Mouse (Mus musculus) common myeloid progenitor, adult 5-6 weeks (primary cell): ENCODE measurements around the gene Zfp672. TPM values are rescaled to one million over a fixed set of nuclear protein-coding genes. Genes with fewer than 3 reads are reported as not detected.
"Not testable (repeated sequence)": the region's sequence is repeated elsewhere in the genome, so short reads cannot be mapped to it uniquely, and the experiment has no call there.

ENCODE experiments used
- ATAC-seq: replicated peaks from 2 replicates; pipeline ENCODE4 v1.8.0; 2016; ENCODE audit warnings: low read depth, mild to moderate bottlenecking, moderate TSS enrichment, inconsistent platforms; ENCODE audit not compliant: poor library complexity, severe bottlenecking
- total RNA-seq: library from RNA; stranded (forward); fragments of 200-1000, 187-1606 nt; gene quantifications from 2 replicates; pipeline ENCODE4 v1.2.3, GENCODE M21; 2017

Zfp672 gene
- total RNA-seq, 1 experiment from 2014 or later, result 23.0 TPM

DNA sequence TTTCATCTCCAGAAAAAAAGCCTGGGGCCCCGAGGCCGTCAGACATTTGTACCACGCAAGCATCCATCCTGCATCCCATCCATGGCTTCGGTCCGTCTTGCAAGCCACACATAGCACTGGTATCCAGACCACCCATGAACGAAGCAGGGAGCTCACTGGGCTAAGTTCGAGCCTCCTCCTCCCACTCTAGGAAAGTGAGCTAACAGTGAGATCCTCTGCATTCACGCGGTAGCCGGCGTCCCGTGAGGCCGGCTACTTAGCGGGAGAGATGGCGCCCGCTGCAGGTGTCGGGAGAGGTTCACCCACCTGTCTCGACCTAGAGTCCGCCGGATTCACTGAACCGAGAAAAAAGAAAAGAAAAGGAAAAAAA lies 248 bp downstream of the Zfp672 start:
- peak; percentile 40 for ATAC-seq

DNA sequence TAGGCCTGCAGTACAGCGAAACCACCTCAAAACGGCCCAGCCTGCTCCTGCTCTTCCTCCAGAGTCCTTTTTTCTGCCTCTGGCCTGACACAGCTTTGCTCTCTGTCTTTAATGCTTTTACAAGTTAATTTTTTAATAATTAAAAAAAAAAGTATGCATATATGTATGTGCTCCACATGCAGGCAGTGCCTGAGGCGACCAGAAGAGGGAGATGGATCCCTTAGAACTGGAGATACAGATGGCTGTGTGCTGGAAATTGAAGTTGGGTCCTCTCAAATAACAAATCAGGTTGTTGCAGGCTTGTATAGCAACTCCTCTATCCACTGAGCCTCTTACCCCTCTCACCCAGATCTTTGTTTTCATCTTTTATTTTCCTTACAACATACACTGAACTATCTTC lies 3.4 kb downstream of the Zfp672 start:
- no peak for ATAC-seq

DNA sequence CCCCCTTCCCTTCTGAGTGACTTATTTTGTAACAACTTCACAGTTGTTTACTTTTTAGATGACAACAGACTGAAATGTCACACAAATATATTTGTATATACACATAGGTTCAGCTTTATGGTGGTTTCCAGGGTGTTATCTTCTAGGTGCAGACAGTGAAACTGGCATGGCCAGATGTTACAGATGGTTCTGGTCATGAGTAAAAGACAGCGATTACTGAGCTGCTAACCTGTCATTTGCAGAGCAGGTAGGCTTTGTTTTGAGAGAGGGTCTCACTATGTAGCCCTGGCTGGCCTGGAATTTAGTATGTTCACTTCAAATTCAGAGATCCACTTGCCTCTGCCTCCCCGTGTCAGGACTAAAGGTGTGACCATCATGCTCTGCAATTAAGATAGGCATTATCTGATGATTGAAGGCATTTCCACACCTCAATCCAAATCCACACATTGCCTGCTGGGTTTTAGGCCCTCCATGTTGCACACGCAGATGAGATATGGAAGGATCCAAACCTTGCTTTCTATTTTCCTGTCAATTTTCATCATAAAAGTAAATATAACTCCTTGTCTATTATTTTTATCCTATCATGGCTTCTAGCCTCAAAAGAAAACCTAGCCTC lies 5.4 kb downstream of the Zfp672 start:
- no peak for ATAC-seq

DNA sequence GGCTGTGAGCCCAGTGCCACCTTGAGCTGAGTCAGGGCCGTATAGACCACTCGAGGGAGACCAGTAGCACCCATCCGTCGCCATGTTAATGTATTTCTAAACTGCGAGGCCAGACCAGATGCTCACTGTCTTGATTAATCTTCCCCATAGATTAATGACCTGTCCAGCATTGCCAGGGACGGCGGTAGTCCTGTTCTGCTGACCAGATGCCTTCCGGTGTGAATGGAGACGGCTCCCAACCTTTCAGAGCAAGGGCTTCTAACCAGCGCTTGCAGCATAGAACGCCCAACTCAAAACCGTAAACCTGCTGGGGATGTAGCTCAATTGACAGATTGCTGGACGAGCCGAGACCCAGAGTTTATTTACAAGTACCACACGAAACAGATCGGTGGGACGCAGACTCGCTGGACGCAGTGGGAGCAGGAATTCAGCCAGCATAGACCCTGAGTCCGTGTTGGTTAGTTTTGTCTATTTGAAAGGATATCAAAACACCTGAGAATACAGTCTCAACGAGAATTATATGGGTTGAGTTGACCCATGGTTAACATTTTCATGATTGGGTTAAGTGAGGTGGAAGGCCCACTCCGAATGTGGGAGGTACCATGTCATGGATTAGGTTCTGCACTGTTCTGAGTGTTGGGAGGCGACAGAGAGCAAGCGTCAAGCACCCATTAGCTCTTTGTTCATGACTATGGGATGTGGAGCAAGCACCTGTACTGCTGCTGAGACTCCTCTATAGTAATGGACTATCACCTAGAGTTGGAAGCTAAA lies 6.4 kb downstream of the Zfp672 start:
- peak; percentile 3; the same call in 1 of the 2 replicates for ATAC-seq

DNA sequence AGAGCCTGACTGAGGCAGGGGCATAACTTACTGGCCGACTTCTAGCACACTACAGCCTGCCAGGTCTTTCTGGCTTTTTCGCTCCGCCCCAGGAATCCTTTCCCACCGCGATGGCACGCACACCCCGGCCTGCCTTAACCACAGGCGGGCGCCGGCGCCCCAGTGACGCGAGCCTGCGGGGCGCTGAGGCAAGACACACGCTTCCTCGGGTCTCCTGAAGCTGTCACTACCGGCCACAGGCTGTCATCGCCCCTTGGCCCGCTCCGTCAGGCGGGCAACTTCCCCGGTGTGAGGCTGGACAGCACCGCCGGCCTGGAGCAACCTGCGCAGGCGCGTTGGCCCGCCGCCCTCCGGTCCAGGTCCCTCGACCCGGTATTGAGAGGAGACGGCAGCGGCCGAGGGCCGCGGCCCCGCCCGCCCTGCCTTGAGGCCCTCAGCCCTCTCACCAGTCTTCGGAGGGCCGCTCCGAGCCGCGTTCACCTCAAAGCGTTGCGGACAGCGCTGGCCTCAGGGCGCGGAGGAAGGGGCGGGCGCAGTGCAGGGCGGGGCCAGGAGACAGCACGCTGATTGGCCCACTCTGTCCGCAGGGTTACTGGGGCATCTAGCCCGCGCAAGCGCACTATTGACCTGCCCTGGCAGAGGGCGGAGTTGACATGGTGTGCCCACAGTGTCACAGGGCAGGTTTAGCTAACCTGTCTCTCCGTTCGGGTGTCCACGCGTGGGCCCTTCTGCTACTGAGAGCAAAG lies 7.1 kb downstream of the Zfp672 start:
- ATAC-seq, result peak; percentile 93

DNA sequence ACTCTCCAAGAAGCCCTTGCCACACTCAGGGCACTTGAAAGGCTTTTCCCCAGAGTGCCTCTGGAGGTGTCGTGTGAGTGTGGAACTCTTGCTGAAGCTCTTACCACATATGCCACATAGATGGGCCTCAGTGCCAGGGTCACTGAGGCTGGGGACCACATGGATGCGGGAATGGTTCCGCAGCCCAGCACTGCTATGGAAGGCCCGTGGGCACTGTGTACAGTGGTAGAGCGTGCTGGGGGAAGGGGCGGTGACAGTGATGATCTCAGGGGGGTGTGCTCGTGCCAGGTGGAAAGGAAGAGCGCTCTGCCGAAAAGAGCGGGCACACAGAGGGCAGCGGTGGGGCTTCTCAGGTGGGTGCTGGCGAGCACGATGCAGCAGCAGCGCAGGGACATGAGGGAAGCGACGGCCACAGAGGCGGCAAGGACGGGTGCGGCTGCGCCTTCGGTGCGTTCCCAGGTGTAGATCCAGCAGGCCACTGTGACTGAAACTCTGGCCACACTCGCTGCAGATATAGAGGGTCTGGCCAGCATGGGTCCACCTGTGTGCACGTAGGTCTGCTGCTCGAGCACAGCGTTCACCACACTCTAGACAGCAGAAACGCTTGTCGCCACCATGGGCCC lies 13.3 kb downstream of the Zfp672 start:
- ATAC-seq, result no peak

DNA sequence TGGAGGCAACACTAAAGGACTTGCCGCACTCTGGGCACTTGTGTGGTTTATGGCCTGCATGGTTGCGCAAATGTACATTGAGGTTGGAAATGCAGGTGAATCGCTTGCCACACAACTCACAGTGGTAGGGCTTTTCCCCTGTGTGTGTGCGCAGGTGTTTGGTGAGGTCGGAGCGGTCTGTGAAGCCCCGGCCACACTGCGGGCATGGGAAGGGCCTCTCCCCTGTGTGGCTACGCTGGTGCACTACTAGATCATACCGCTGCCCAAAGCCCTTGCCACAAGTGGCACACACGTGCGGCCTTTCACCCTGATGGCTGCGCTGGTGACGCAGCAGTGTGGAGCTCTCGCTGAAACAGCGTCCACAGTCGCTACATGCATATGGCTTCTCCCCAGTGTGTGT lies 13.8 kb downstream of the Zfp672 start:
- no peak for ATAC-seq

DNA sequence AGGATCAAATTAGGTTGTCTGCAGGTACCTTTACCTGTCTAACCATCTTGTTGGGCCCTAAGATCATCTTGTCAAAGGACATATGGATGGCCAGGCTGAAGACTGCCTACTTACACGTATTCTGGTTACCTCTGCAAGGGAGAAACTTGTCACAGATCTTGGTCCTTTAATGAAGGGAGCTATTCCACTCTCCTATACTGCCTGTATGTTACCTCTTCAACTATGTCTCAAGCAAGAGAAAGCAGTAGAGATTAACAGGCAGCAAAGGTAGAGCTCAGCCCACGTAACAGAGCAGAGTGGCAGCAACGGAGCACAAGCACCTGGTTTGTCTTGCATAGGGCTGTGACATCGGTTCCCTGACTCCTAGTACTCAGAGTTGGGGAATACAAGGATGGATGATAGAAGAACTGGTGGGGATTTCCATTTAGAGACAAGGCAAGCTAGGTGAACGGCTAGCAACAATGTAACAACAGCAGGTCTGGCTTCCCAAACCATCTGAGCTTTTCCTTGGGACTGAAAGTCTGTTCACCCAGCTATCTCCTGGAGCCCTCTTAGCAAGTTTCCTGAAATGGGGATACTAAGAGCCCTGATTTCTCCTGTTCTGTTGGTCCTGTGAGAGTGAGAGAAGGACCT lies 14.5 kb downstream of the Zfp672 start:
- no peak for ATAC-seq

DNA sequence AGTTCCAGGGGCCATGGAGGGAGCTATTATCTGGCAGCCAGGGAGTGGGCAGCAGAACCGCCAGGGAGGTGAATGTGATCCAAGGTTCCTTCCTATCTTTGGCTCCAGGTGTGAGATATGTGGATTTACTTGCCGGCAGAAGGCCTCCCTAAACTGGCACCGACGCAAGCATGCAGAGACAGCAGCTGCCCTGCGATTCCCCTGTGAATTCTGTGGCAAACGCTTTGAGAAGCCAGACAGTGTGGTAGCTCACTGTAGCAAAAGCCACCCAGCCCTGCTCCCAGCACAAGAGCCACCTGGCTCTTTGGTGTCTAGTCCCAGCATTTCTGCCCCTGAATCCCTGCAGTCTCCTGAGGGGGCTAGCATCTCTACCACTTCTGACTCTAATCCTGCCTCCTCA lies 16.1 kb downstream of the Zfp672 start:
- ATAC-seq, result no peak

DNA sequence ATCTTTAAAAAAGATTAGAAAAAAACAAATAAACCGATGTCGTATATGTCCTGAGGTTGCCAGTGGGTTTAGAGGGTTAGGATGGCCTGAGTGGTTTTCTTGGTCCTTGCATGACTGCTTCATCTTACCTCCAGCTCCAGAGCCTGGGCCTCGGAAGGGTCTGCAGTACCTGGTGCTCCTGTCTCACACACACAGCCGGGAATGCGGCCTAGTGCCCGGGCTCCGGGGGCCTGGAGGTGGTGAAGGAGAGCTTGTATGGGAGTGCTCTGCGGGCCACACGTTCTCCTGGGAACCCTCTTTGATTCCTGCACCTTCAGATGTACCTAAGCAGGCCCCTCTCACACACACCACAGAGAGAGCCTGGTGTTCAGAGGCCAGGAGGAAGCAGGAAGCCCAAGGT lies 21.5 kb downstream of the Zfp672 start:
- ATAC-seq, result no peak

DNA sequence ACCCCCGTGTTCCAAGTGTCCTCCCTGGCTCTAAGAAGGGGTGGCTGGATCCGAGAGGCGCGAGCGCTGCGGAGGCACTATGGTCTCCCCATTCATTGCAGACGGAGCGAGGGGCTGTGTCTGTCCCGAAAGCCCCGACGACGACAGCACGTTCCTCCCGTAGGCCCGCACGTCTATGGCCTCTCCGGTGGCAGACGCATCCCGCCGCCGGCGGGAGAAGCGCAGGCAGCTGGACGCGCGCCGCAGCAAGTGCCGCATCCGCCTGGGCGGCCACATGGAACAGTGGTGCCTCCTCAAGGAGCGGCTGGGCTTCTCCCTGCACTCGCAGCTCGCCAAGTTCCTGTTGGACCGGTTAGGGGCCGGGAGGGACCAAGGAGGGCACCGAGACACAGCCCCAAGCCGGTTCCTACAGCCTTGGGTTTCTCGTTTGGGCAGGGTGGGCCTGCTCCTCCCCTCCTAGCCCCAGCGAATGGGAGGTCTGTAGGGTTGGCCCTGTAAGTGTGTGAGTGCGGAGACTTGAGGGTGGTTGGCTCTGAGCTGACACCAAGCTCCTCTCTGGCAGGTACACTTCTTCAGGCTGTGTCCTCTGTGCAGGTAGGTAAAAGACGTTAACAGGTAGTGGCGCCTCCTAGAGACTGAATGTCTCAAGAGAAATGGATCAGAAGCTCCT lies 22.6 kb downstream of the Zfp672 start:
- ATAC-seq, result peak; percentile 64

DNA sequence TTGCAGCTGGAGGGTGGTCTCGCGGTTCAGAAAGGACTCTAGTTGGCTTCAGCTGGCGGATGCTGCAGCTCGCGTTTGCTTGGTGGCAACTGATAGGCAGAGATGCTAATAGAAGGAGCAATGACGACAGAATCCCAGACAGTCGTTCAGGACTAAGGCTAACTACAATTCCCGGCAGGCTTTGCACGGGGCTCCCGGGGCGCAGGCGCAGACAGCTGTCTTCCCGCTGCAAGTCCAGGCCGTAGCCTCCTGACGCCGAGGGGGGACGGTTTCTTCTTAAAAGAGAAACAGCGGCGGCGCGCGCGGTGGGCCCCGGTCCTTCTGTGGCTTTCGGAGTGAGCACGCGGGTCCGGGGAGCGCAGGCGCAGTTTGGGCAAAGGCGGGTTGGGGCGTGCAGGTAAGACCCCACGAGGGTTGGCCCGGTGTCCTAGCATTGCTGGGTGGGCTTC lies 23.3 kb downstream of the Zfp672 start, which contains the start of gene Zfp692:
TSS of gene Zfp692 (plus strand) at position 210 of the 449 bp plus-strand sequence.
- peak; percentile 61 for ATAC-seq

DNA sequence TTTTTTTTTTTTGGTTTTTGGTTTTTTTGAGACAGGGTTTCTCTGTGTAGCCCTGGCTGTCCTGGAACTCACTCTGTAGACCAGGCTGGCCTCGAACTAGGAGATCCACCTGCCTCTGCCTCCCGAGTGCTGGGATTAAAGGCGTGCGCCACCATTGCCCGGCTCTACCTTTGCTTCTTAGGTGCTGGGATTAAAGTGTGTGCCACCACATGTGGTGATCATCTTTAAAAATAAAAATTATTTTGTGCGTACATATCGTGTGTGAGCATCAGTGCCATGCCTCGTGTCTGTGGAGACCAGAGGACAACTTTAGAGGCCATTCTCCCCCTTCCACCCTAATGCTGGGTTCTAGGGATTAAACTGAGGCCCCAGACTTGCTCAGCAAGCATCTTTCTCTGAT lies 24.8 kb downstream of the Zfp672 start:
- not testable (repeated sequence) for ATAC-seq

DNA sequence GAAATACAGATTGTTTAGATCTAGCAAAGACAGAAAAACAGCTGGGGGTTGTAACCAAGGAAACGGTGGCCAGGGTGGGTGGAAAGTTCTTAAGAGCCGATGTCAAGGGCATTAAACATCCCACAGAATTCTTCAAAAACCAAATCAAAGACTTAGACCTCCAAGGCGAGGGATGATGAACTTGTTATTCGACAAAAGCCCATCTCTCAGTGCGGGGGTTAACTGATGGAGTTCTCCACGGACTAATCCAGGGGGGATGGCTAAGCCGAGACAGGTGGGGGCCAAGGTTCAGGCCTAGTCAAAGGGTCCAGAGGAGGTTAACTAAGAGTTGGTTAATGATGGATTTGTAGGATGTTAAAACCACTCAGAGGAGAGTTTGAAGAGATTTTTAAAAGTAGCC lies 26.5 kb downstream of the Zfp672 start:
- ATAC-seq, result no peak

DNA sequence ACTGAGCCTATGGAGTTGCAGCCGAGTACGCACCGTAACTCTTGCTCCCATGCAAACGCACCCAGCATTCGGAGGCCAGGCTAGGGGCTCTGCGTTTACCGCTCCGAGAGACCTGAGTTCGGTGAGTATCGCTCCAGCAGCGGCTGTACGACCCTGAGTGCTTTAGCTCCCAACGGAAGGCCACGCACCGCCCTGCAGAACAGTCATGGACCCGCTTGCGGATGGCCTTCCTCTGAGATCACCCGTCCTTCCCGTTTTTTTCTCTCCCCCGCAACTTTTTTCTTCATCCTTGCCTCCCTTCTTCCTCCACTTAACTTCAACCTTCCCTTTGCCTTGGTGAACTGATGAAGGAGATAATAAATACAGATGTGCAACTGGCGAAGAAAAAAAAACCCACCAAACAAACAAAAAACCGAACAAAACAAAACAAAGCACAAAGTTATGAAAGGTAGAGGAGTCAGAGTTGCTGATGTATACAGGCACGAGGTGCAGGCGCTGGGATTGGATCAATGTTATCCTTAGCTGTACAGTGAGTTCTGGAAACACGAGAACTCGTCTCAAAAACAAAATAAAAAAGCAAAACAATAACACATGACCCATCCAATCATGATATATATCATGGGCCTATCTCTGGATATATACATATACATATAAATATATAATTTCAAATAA lies 27.2 kb downstream of the Zfp672 start:
- ATAC-seq, result peak; percentile 27

DNA sequence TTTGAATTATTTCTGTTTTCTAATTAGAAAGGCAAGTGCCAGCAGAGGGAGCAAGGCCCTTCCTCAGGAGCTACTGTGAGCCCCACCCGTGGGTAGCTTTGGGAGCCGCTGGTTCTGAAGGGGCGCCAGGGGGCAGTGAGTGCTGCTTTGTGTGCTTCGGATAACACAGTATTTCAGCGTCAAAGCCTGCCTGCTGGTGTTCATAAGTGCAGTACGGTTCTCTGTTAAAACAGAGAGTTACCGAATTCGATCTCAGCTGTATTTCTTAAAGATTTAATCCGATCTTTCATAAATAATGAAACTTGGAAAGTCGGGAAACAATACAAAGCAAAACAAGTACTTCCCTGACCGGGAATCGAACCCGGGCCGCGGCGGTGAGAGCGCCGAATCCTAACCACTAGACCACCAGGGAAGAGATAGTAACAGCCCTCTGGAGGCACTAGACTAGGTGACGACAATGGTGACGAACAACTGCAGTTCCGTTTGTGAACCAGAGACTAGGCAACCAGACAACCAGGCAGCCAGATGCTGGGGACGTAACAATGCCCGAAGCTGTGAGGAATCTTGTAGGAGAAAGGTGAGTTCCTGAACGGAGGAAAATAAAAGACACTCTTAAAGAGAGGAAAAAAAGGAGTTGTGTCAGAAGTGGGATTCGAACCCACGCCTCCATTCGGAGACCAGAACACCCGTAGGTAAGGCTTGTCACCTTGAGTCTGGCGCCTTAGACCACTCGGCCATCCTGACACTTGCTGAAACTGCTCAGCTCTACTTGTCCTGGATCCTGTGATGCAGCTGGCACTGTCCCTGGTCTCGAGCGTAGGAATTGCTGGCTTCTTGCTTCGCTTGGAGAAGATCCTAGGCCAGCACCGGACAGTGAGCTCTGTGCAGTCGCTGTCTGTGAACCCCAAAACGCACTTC lies 28.0 kb downstream of the Zfp672 start:
- peak; percentile 85 for ATAC-seq

DNA sequence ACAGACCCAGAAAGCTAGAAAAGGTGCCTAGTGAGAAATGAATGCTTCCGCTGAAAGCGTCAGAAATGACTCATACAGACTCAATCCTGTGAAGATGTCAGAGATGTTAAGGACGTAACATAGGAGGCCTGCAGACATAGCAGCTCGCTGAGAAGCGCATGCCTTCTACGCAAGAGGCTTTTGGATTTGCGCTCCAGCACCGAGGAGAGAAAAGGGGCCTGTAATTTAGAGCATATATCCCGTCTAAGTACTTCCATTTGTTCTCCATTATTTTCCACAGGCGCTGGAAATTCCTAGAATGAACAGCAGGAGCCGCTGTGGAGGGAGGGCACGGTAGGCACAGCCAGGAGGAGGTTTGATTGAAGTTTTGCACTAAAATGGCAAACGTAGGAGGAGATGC lies 29.1 kb downstream of the Zfp672 start:
- ATAC-seq, result peak; percentile 28

DNA sequence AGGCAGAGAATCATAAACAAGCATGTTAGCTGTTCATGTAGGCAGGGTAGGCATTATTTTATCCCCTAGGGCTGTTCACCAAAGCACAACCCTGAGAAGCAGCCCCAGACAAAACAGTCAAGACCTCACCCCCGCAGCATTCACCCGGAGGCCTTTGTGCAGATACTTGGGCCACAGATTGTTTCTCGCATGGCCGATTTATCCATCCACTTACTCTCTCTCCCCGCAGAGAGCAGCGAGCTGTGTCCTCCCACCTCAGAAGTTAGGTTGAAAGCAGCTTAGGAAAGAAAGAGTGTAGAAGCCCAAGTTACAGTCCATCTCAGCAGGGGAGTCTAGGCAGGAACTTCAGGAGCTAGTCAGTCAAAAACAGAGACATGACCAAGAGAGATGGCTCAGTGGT lies 32.7 kb downstream of the Zfp672 start:
- ATAC-seq, result no peak
